Mouse (Mus musculus) kidney, adult 8-10 months (tissue): Measurements from ENCODE around the gene Serpinf1.

Source experiments
- DNase-seq, 2 experiments: peaks; one replicate each; pipeline ENCODE4 v3.0.0; 2022

Serpinf1 gene

DNA sequence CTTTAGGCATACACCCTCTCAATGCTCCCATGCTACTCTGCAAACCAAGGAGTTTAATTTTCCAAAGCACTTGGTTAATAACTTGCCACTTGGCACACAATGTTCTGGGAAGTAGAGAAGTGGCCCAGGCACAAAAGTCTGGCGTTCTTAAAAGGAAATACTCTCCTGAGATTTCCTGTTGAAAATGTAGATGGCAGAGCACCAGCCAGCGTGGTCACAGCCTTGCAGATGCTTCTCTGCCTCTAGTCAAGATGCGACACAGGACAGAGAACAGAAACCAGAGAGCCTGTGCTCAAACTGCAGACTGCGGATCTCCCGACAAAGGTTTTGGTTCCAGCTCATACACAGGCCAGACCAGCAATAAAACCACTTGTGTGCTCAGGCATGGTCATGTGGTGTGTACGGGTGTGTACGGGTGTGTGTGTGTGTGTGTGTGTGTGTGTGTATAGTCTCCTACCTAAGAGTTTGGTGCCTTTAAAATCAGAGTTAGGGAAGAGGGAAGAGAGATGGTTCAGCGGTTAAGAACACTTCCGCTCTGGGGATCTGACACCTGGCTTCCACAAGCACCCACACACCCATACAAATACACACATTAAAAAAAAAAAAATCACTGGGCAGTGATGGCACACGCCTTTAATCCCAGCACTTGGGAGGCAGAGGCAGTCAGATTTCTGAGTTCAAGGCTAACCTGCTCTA lies 32.7 kb upstream of the Serpinf1 start:
- peak; percentile 52 to 61 for DNase-seq

GRCm38 (mm10) chr11:75453991-75454930 lies 31.8 kb upstream of the Serpinf1 start, which contains the start of gene Wdr81:
Gene Wdr81, minus strand, starts transcription at chr11:75454717.
- DNase-seq: peak; percentile 87 to 91

DNA sequence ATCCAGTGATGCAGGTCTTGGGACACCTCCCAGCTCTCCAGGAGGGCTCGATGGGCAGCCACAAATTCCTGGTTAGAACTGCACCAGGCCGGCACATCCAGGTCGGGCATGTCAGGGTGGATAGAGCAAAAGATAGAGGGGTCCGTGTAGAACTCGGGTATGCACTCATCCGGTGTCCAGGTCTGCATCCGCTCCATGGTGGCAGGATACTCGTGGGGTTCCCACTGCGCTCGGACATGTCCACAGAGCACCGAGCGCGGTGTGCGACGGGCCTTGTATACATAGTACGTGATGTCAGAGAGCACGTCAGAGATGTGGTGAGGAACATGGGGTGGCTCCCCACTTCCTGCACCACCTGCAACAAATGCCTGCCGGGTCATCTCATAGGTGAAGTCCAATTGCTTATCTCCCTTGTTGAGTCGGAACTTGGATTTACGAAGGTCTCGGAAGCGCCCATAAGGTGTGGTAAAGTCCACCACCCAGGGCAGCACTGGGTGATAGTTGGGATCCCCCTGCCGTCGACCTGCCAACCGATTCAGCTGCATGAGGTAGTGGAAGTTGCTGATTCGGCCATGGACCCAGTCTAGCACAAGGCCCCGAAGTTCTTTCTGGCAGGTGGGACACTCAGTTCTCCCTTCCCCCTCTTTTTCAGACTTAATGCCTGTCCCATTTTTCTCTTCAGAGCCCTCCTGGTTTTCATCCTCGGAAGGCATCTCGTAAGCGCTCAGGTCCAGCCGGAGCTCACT lies 30.5 kb upstream of the Serpinf1 start:
- no peak for DNase-seq

DNA sequence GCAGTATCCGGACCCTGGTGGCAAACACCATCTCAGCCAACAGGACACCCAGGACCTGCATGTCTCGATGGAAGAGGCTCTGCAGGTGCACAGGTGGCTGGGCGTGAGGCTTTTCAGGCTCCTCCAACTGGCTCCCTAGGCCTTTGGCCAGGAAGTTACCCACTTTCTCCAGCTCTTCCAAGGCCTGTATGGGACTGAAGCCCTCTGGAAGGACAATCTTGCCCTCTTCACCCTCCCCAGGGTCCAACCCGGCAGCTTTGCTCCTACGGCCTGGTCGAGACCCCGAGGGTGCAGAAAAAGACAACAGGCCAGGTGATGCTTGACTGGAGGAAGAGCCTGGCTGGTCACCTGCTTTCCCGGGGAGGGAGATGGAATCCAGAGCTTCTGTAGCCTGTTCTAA lies 29.6 kb upstream of the Serpinf1 start:
- DNase-seq: no peak

GRCm38 (mm10) chr11:75450936-75451335 lies 28.4 kb upstream of the Serpinf1 start:
- no peak for DNase-seq

GRCm38 (mm10) chr11:75450304-75450908 lies 27.9 kb upstream of the Serpinf1 start:
- no peak for DNase-seq

GRCm38 (mm10) chr11:75449695-75450094 lies 27.2 kb upstream of the Serpinf1 start:
- no peak for DNase-seq

- DNase-seq: no peak
Measured at GRCm38 (mm10) chr11:75448575-75448974, 26.1 kb upstream of the Serpinf1 start.

DNA sequence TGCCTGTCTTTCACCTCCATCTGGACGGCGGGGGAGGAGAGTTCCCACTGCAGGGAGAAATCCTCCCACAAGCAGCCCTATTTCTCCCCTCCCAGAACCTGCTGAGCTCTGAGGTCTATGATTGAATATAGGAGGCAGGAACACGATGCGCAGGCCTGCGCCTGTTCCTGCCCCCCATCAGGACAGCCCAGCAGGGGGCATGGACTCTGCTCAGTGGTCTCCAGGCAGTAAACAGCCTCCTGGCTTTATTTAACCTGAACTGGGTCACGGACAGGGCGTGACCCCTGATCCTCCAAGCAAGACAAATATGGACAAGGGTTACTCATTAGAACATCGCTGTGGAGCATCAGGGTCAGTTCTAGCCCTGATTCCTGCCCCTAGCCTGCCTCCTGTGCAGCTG lies 21.2 kb upstream of the Serpinf1 start:
- peak; percentile 89 to 92 for DNase-seq

DNA sequence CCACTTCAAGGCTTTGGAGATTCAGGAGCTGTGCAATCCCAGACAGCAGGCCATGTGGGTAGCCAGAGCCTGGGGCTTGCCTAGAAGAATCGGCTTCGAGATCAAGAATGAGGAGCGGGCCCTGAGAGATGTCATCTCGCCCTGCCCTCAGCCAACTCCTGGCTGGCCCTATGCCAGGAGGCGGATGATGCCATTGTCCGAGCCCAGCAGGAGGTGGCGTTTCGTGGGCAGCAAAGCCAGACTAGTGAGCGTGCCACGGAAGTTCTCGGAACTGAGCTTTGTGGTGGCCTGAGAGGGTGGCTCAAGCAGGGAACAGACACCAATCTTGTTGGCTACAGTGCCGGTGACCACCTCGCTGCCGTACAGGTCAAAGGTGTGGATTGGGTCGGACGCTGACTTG lies 19.1 kb upstream of the Serpinf1 start:
- DNase-seq: peak in 1 of 2 experiments; percentile 75

DNA sequence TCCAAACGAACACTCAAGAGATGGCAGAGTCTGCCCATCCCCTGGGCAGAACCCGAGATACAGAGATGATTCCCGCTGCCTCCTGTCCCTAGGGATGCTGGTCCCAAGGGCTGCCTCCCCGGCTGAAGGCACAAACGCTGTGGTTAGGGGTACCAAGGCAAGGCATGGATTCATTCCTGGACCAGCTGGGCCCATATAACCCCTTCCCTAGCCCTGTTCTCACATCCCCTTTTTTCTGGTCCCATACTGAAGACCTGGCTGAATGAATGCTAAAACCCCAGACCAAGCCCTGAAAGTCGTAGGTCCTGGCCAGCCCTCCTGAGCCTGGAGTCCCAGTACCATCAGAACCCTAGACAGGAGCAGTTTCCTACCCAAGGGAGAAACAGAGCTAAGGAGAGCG lies 18.5 kb upstream of the Serpinf1 start:
- DNase-seq: no peak

DNA sequence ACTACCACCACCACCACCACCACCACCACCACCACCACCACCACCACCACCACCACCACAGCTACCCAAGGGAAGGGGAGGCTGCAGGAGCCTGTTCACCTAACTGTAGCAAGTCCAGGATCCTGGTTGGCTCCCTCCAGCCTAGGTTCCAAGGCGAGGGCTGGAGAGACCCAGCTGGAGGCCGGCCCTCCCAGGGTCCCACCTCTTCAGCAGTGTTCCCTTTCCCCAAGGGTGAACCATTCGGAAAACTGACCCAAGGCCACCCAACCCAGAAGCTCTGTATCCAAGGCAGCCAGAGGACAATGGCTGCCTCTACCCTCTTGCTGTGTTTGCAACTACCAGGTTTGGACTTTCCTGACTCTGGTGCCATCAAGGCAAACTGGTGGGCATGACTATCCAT lies 17.4 kb upstream of the Serpinf1 start:
- peak in 1 of 2 experiments; percentile 48 for DNase-seq

- peak; percentile 63 to 77 for DNase-seq
Measured at GRCm38 (mm10) chr11:75439363-75439762, 16.9 kb upstream of the Serpinf1 start, which contains the start of gene Serpinf2. Gene Serpinf2, minus strand, starts transcription at chr11:75439591.

GRCm38 (mm10) chr11:75438804-75439203 lies 16.3 kb upstream of the Serpinf1 start:
- peak; percentile 47 to 69 for DNase-seq

- peak in 1 of 2 experiments; percentile 40 for DNase-seq
Measured at GRCm38 (mm10) chr11:75438194-75438593, 15.7 kb upstream of the Serpinf1 start.

- no peak for DNase-seq
Measured at GRCm38 (mm10) chr11:75434138-75434537, 11.6 kb upstream of the Serpinf1 start.

DNA sequence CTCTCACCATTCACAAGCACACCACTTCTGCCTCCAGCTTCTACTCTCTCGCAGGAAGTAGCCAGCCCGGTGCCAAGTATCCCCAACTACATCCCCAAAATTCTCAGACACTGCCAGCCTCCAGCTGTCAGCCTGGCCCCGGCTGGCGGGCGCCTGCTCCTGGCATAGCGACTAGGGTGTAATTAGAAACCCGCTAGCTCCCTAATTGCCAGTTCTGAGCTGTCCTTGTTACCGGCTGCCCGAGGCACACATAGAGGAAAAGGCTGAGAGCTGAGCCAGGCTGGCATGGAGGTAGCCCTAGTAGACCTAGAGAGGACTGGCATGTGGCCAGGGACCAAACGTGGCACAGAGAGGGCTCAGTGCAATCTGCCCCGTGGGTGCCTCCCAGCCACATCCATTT lies 8.8 kb upstream of the Serpinf1 start:
- peak in 1 of 2 experiments; percentile 60 for DNase-seq

GRCm38 (mm10) chr11:75429019-75429705 lies 6.7 kb upstream of the Serpinf1 start:
- DNase-seq: no peak

DNA sequence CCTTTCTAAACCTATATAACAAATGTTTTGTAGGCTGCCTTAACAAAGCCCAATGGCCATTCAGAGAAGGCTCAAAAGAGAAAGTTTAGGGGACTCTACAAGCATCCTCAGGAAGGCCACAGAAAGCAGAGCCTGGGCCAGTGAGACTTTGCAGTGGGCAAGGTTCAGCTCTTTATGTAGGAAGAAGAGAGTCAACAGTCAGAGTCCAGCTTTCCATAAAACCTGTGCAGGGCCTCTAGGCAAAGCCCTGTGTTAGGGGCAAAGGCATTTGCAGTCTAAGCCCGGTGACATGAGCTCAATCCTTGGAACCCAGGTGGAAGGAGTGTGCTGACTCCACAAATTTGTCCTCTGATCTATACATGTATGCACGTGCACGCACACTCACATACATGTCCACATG lies 2.0 kb upstream of the Serpinf1 start:
- DNase-seq: no peak

- DNase-seq: no peak
Measured at GRCm38 (mm10) chr11:75424033-75424432, 1.5 kb upstream of the Serpinf1 start.

GRCm38 (mm10) chr11:75423091-75423490 lies 590 bp upstream of the Serpinf1 start:
- no peak for DNase-seq
